Mouse (Mus musculus): Measurements from ENCODE around the gene Vmn2r40.
"Not testable (repeated sequence)": the region's sequence is repeated elsewhere in the genome, so short reads cannot be mapped to it uniquely, and the experiment has no call there.

Vmn2r40 gene

DNA sequence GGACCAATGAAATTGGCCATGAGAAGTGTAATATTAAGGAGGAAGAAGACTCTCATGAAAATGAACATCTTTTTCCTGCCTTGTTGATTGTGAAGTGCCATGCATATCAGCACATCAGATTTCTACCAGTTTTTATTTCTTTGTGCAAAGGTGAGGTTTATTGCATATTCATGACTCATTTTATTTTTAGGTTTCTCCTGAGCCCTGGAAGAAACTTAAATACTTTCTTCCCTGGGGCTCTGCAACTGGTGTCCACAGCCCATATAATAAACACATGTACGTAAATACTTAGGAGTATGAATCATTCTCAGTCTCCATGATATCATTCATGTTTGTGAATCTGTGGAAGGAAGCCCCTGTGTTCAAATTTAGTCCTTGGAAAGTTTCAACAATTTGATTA is at the start of gene Vmn2r40:
Vmn2r40 (minus strand) TSS at position 101 of the 400 bp plus-strand sequence.
- DNase-seq (ENCODE audit: low read depth, low spot score): not testable (repeated sequence)
